Mouse (Mus musculus) megakaryocyte progenitor cell, adult 5-6 weeks (primary cell): ENCODE measurements at regions not wholly inside any gene's neighbourhood (a gene's known extent, or its start where the extent isn't known, plus 50 kb on each side); places are given as distances from the start of the nearest gene placed in this dataset.

Experiments used
- ATAC-seq: replicated peaks from 2 replicates; pipeline ENCODE4 v1.8.0; 2016; ENCODE audit warnings: mild to moderate bottlenecking, moderate TSS enrichment, inconsistent platforms; ENCODE audit not compliant: poor library complexity

- no peak for ATAC-seq
Measured at GRCm38 (mm10) chr8:53954476-53955158, 122.8 kb upstream of the Vegfc start.

GRCm38 (mm10) chr8:53956148-53956547 lies 121.3 kb upstream of the Vegfc start:
- ATAC-seq = no peak

GRCm38 (mm10) chr8:53958548-53958947 lies 118.9 kb upstream of the Vegfc start:
- ATAC-seq = no peak

- ATAC-seq = no peak
Measured at GRCm38 (mm10) chr8:53962993-53963392, 114.4 kb upstream of the Vegfc start.

- ATAC-seq = peak; percentile 64
Measured at GRCm38 (mm10) chr8:53984296-53984695, 93.1 kb upstream of the Vegfc start.

GRCm38 (mm10) chr8:53985685-53986084 lies 91.7 kb upstream of the Vegfc start:
- ATAC-seq = no peak

- ATAC-seq = peak; percentile 100
Measured at GRCm38 (mm10) chr8:53994208-53994607, 83.2 kb upstream of the Vegfc start.

GRCm38 (mm10) chr8:53997461-53997860 lies 79.9 kb upstream of the Vegfc start:
- no peak for ATAC-seq

- ATAC-seq = no peak
Measured at GRCm38 (mm10) chr8:54002948-54003347, 74.5 kb upstream of the Vegfc start.

GRCm38 (mm10) chr8:54014096-54014495 lies 63.3 kb upstream of the Vegfc start:
- no peak for ATAC-seq

GRCm38 (mm10) chr8:54018535-54019165 lies 58.8 kb upstream of the Vegfc start:
- ATAC-seq = no peak
